Mouse (Mus musculus): ENCODE measurements at regions not wholly inside any gene's neighbourhood (a gene's known extent, or its start where the extent isn't known, plus 50 kb on each side); places are given as distances from the start of the nearest gene placed in this dataset.

DNA sequence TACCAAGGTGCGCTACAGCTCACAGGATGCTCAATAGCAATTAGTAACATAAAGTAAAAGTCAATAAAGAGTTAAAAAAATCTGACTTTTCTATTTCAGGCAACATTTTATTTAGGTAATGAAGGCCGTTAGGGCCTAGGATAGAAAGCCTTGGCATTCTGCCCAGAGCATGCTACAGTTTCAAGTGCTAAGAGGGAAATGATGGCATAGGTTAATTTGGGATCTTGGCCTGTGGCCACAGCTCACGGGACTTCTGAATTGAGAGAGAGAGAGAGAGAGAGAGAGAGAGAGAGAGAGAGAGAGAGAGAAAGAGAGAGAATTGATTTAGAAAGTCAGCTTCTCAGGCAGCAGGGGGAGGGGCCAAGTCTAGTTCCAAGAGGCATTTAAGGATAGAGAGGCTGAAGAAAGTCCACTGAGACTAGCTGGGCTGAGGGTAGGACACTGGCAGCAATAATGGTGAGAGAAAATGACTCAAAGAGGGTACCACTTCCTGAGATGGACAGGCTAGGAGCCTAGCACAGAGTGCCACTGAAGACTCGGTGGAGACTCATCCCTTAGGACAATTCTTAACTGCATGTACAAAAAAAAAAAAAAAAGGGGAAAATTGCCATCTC is 52.6 kb upstream of the Klf14 start:
- peak; percentile 23 for DNase-seq

DNA sequence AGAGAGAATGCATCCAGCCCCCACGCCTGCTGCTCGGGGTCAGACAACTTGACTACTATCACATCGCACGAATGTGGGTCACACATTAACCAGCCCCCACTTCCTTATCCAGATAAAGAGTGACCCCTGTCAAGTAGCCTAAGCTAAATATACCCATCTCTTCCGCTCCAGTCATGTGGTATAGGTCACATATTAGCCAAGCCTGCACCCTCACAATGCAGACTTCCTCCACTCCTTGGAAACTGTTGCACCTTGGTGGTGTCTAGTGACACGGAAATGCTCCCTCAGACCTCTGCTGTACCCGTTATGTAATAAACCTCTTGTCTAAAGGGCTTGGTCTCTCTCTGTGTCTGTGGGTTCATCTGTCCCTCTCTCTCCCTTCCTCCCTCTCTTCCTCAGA is 57.7 kb upstream of the Klf14 start:
- no peak for DNase-seq

DNA sequence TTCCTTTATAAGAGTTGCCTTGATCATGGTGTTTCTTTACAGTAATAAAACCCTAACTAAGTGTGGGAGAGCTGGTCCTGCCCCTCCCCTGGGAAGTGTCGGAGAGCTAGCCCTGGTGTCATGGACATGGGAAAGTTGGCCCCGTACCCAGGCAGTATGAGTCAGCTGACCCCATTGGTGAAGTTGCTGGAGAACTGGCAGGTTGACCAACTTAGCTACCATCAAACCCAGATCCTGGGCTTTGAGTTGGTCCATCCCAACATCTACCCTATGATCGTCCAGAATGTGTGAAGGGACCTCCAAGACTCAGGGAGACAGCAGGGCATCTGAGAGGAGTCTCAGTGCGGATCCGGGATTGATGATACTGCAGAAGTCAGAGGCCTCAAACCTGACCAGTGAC is 62.9 kb upstream of the Klf14 start:
- DNase-seq: no peak

DNA sequence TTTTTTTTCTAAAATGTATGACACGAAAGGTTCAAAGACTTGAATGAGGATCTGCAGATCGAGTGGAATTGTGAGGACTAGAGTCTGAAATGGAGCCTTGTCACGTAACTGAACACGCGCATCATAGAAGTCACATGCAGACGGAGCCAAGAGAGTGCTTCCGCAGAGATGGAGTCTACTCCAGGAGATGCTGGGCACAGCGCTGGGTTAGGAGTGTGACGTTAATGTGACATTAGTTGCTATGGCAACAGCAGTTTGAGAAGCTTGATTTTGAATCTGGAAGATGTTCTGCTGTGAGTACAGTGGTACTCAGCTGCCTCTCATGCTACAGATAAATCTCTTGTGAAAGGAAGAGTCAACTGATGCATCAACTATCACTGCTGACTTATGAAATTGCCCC is 70.9 kb upstream of the Klf14 start:
- DNase-seq: no peak

DNA sequence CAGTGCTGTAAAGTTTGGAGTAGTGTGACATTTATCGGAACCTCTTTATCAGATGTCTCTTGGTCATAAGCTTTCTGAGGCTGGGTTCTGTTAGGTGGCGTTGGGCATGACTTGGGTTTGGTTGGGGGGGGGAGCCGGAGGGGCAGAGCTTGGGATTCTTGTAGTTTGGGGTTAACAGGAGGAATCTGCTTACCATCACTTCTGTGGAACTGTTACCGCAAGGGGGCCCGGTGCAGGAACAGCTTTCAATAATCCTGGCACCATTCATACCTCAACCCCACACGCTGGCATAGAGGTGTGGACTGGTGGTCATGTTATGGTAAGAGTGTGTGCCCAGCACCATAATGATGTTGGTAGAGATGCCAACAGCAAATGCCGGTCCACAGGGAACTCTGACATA is 72.1 kb upstream of the Klf14 start:
- no peak for DNase-seq

DNA sequence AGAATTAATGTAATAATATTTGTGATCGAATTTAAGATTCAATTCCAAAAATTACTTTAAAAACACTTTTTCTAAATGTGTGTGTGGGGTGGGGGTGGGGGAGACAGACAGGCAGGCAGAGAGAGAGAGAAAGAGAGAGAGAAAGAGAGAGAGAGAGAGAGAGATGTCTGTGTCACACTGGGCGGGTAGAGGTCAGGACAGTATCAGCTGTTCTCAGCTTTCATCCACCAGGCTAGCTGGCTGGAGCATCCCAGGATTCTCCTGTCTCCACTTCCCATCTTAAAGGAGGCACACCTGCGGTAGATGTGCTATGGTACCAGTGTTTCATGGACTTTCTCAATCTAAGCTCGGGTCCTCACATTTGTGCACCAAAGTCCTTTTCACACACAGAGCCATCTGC is 73.3 kb upstream of the Klf14 start:
- no peak for DNase-seq

DNA sequence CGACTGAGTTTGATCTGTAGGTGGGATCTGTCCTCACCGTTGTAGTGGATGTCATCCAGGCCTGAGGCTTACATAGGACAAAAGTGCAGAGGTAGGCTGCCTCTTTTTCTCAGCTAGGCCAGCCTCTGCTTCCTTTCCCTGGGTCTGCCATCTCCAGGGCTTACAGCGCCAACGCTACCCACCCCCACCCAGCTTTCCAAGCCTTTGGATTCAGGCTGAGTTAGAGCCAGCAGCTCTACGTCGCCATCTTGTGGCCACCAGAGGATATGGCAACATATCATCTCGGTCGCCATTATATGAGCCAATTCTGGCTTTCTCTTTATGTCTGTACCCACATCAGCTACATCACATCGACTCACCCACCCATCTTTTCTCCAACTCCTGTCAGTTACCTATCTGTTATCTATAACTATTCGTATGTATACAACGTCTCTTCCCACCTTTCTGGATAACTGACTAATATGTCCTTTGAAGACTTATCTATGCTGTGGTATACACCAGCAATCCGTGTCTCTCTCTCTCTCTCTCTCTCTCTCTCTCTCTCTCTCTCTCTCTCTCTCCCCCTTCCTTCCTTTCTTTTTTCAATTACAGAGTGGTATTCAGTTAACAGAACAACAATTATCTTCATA is 74.2 kb upstream of the Klf14 start:
- peak; percentile 90 for DNase-seq

DNA sequence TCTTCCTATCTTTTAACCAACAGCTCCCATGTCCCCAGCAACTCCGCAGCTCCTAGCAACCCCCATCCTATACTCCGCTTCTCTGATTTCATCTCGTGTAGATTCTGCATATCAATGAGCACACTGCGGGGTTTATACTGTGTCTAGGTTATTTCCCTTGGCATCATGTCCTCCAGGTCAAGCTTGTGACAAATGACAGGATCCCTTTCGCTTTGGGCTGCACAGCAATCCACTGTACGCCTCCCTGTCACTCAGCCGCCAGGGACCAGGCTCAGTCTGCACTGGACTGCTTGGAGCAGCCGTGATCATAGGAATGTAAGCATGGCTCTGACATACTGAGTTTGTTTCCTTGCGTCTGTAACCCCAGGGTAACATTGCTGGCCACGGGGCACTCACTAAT is 75.9 kb upstream of the Klf14 start:
- DNase-seq: no peak

DNA sequence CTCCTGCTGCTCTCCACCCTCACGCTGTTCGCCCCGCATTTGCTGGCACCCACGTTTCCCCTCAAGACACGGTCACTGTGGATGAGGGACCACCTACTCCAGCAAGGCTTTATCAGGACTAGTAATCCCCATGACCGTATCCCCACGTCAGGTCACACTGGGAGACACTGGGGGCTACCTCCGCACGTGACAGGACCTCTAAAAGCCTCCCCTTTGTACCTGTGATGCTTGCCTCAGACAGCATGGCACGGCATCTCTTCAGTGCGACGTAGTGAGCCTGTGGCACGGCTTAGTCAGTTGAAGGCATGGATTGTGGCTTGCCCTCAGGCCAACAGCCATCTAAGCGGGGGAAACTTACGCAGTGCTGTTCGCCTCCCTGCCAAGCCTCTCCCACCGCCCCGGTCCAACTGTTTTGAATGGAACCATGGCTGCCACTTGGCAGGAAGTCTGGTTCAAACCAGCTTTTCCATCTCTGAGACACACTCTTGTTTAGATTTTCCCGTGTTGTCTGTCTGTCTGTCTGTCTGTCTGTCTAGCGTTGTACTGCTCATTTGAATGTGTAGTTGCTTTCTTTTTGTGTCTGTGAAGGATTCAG is 79.0 kb upstream of the Klf14 start:
- DNase-seq: no peak

DNA sequence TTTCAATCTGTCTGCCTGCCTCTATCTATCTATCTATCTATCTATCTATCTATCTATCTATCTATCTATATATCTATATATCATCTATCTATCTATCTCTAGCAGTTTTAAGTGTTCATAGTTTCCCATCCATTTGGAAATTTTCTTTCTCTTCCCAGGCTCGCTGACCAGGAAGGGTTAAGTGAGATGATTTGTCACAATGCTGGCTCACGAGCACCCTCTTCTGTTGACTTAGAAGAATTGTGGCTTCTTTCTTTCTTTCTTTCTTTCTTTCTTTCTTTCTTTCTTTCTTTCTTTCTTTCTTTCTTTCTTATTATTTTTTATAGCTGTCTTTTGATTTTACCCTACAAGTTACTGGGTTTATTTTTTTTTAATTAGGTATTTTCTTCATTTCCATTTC is 79.6 kb upstream of the Klf14 start:
- peak; percentile 69 for DNase-seq

DNA sequence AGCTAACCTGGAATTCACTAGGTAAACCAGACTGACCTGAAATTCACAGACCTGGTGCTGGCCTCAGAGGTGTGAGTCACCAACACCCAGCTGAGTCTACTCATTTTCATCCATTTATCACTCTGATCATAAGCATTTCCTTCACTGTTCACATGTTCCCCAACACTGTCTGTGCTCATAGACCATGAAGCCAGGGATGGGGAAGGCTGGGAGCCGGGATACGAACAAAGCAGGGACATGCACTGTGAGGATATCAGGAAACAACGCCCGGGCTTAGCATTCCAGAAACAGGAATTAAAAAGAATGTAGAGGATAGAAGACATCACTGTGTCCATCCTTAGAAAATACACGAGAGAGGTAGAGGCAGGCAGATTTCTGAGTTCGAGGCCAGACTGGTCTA is 80.6 kb upstream of the Klf14 start:
- DNase-seq: no peak

DNA sequence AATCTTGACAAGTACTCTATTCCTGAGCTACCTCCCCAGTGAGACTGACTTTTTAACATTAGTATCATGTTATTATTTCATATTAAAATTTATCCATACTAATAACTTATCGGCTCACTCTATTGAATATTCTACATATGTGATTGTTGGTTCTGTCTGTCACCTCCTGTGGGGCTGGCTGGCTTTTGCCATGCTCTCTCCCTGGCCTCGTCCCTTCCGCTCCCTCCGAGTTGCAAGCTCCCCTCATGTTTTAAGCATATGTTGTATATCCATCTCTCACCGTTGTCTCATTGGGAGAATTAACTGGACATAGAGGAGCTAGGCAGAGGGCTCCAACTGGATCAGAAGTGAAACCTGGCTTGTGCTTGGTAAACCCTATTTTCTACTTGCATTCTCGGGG is 81.9 kb upstream of the Klf14 start:
- no peak for DNase-seq

DNA sequence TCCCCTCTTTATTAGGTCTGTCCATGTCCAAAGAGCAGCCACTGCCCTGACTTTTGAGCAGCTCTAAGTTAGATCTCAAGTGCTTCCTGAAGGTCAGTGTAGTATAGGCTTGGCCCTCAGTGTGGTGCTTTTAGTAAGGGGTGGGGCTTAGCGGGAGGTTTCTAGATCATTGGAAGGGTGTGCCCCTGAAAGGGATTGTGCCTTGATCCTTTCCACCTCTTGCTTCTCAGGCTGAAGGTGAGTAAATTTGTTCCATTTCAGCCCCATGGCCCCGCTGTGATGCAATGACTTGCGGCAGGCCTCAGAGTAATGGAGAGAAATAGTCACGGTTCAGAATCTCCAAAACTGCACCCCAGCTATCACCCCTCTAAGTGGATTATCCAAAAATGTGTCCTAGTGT is 84.5 kb upstream of the Klf14 start:
- DNase-seq: no peak

DNA sequence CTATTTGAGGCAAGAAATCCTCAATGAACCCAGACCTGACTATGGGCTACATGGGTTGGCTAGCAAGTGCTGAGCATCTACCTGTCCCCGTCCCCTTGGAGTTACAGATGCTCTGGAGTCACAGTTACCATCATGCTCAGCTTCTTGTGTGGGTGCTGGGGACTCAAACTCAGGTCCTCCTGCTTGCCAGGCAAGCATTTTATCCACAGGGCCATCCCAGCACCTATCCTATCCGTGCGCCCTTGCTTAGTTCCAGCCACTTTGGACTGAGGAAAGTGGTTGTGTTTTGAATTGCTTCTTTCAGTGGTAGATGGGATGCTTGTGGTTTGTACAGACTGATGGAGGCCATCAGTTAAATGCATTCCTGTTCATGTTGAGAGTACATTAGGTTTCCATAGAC is 85.0 kb upstream of the Klf14 start:
- DNase-seq: no peak

DNA sequence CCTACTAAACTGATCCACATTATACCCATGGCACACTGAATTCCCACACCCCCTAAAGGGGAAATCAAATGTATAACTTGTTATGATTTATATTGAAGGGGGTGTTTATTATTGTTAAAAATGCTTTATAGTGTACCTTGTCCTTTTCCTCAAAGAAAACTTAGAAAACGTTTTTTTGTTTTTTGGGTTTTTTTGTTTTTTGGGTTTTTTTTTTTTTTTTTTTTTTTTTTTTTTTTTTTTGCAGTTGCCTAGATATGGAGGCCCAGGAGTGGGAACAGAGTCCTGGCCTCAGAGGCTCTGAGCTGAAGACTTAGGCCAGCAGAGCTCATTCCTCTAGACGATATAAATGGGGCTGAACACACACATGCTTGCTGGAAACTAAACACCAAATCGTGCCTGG is 87.3 kb upstream of the Klf14 start:
- DNase-seq: no peak

DNA sequence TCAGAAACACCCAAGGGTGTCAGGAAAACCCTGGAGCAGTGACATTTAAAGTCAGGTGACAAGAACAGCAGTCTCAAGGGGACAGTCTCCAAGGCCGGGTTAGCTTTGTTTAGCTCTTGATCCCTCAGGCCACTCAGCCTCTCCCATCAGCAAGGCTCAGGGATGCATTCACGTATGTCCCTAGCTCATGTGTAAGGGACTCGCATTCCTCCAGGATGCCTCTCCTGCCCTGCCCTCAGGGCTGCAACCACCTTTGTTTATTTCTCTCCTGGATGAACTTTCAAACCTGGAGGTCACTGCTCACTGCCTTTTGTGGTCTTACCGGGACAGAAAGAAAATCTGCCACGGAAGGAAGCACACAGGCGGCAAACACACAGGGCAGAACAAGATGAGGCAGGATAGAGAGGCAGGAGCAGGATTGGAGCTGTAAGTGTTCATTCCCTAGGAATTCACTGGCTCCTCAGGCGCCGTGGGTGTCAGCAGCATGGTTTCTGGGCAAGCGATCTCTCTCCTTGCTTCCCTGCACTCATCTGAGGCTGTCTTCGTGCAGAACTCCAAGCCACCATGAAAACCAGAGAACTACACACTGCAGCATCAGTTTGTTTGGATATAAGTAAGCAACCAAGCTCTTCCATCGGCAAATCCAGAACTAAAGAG is 90.2 kb upstream of the Klf14 start:
- no peak for DNase-seq

DNA sequence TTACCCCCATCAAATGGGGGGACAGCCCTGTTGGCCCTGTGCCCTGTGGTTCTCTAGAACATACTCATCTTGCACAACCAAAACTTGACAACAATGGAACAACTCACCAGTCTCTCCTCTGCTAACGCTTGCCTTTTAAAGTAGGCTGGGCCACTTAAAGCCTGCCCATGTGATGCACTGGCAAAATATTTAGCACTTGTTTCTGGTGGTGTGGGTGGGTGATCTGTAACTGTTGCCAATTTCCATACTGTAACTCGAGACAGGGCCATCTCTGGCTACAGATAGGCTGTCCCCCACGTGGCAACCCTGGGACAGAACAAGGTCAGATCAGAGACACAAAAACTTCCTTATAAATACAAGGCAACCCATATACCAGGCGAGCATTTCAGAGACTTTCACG is 92.0 kb upstream of the Klf14 start:
- no peak for DNase-seq

DNA sequence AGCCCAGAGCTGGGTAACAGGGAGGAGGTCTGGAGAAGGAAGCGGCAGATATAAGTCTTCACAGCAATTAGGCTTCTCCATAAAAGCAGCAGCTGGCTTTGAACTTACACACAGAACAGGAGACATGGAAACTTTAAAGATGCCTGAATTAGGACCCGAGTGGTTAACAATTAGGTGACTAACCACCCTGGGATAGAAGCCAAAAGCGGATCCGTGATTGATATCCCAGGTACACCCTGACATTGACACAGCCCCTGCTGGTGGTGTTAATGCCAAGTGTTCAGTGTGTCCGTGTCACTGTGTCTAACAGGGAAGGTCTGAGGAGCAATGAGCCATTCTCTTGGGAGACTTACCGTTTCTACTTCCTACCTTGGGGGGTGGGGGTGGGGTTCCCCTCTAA is 92.9 kb upstream of the Klf14 start:
- no peak for DNase-seq

DNA sequence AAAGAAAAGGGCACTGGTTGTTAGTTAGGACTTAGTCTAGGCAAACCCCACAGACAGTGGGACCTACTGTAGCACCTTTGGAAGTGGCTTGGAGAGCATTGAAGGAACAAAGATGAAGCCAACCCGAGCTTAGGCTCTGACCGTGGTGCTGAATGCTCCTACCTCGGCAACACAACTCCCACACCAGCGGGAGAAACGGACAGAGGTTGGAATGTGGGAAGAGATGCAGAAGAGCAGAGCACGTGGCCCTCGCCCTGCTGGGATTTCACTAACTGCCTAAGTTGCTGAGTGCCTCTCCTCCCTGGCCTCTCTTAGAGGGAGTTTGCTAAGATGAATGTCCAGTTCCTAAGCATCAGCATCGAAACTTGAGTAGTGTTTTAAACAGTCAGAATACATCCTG is 94.1 kb upstream of the Klf14 start:
- DNase-seq: peak; percentile 73

DNA sequence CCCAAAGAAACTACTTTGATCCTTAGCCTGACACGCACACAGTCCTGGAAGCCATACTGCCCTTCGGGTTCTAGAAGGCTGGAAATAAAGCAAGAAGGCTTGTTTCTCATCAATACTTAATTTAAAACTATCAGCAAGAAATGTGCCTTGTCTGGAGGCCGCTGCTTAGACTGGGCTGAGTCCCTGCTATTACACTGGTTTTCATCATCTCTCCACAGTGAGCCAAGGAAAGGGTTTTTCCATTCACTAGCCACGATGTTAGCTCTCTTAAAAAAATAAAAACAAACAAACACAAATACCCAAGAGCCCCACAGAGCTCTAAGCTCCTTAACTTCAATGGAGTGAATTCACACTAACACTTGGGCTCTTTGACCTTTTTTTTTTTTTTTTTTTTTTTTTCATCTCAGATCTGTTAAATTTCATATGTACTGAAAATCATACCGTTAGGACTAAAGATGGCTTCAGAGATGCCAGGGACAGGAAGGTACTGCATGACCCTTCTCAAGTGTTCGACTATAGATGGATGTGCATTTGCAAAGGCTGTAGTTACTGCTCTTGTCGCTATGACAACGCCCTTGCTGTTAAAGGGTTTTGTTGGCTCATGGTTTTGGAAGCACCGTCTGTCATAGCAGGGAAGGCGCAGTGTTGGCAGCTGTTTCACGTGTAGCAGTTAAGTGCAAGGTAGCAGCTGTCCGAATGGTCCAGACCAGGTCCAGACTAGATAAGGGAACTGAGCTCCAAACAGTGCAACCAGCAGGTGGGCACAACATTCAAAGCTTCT is 98.1 kb upstream of the Klf14 start:
- no peak for DNase-seq

DNA sequence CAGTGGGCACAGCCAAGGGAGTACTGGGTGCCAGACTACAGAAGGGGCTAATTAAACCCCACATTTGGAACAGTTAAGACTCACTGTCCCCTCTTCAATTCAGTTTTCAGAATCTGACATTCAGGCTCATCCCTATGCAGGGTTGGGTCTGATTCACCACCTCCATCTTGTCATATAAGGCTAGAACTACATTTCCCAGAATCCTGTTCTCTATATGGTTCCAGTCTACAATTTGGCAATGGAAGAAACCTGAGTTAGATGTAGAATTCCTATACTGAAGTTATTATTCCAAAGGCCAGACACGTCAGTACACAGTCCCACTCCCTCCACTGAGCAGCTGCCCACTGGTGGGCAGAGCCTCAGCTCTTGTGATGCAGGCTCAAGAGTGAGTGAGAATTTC is 99.4 kb upstream of the Klf14 start:
- no peak for DNase-seq

DNA sequence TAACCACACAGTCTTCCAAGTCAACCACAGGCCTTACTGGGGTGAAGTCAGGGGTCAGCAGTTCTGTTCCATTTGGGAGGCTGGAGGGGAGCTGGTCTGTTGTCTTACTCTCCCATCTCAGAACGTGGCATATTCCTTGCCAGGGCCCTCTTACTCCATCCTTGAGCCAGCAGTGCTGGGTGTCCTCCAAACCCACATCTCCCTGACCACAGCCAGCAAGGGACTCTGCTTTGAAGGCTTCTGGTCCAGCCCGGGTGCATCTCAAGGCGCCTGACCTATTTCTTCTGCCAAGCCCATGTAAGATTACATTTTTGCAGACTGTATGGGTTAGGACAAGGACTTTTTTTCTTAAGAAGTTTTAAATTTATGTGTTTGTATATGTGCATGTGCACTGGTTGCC is 100.1 kb upstream of the Klf14 start:
- no peak for DNase-seq

DNA sequence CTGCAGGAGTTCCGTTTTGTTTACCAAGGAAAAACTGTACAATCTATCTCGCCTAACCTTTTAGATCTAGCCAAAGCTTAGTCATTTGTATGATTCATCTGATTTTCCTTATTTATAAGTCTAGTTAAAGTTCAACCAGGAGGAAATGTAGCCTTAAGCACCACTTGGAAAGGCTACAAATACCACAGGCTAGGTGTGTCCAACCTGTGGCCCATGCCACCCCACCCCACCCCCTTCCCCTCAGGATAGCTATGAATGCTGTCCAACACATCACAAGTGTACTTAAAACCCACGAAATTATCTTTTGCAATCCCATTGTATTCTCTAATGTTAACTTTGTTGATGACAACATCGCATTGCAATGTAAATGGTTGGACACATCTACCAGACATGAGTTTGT is 102.9 kb upstream of the Klf14 start:
- no peak for DNase-seq

DNA sequence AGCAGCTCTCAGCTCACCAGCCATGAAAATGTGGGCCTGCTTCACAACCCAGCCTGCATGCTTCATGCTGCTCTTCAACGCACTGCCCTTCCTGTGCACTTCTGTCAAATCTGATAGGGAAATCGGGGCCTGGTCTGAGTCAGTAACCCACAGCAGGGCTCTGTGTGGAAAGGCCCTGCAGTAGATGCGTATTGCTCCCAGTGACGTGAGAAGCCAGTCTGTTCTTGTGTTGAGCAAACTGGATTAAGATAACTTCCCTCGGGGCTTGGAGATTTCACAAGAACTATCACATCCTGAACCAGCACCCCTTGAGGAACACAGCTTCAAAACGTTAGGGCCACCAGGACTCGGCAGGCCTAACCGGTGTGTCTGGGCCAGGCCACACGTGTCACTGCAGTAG is 106.5 kb upstream of the Klf14 start:
- no peak for DNase-seq

Data from embryo, embryonic 11 days (tissue).